Mouse (Mus musculus) liver, embryonic 15.5 days (tissue): ENCODE results near the gene Ing2. TPM values are rescaled to one million over a fixed set of nuclear protein-coding genes. Genes with fewer than 3 reads are reported as not detected.

Source experiments
- ATAC-seq: fragments of 200-750 bp; cut with Nextera tagmentation; 2 replicates; pipeline ENCODE4 v1.8.0; 2017; ENCODE audit warnings: moderate number of reproducible peaks, mild to moderate bottlenecking, moderate library complexity; ENCODE audit not compliant: insufficient read depth
- H3K27ac ChIP-seq: fragments of 300-500 bp; sonication (generic); replicated peaks from 2 replicates; pipeline ENCODE4 v1.5.1; 2015; ENCODE audit warnings: mild to moderate bottlenecking, inconsistent platforms
- H3K27me3 ChIP-seq: fragments of 300-500 bp; sonication (generic); 2 replicates; pipeline ENCODE4 v1.6.1; 2015; ENCODE audit warnings: mild to moderate bottlenecking, inconsistent platforms
- H3K36me3 ChIP-seq: fragments of 300-500 bp; sonication (generic); replicated peaks from 2 replicates; pipeline ENCODE4 v1.6.1; 2015; ENCODE audit warnings: moderate library complexity, mild to moderate bottlenecking, inconsistent platforms
- H3K4me1 ChIP-seq: fragments of 300-500 bp; sonication (generic); replicated peaks from 2 replicates; pipeline ENCODE4 v1.6.1; 2015; ENCODE audit warnings: inconsistent platforms
- H3K4me2 ChIP-seq: fragments of 300-500 bp; sonication (generic); 2 replicates; pipeline ENCODE4 v1.6.1; 2015; ENCODE audit warnings: moderate library complexity, mild to moderate bottlenecking, inconsistent platforms
- H3K4me3 ChIP-seq: fragments of 300-500 bp; sonication (generic); replicated peaks from 2 replicates; pipeline ENCODE4 v1.5.1; 2015; ENCODE audit warnings: mild to moderate bottlenecking, inconsistent platforms
- H3K9ac ChIP-seq: fragments of 300-500 bp; sonication (generic); 2 replicates; pipeline ENCODE4 v1.6.1; 2015; ENCODE audit warnings: moderate library complexity, mild to moderate bottlenecking, inconsistent platforms
- H3K9me3 ChIP-seq: fragments of 300-500 bp; sonication (generic); replicated peaks from 2 replicates; pipeline ENCODE4 v1.6.1; 2016; ENCODE audit warnings: inconsistent platforms
- WGBS: fragments of 180-500 bp; shearing (Covaris S2); methylation state at CpG from one replicate; pipeline ENCODE4 v1.1.7; 2015; ENCODE audit warnings: mixed read lengths; ENCODE audit not compliant: insufficient replicate concordance; 5-methylcytosine and 5-hydroxymethylcytosine counted together
- polyA plus RNA-seq: library from polyadenylated mRNA; unstranded; fragments of >200 nt; fragmentation: Nextera tagmentation; extraction: Ambion mirVana; gene quantifications from 2 replicates; pipeline ENCODE4 v1.2.1, GENCODE M21; 2015

The Ing2 gene
- polyA plus RNA-seq, 1 experiment from 2014 or later: 7.1 TPM

DNA sequence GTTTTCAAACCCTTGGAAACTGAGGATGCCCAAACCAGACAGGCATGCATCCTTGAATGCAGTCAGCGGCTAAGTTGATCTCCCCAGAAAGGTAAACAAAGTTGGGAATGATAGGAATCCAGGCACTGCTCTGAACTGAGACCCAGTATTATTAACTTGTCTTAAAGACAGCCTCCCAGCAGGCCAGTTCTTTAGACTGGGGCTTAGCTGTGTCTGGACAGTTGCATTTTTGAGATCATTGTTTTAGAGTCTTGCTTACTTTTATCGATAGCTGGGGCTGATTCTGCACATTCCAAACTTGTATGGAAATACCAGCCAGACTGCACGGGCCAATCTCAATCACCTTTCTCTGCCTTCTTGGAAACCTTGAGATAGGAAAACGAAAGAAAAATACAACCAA, 24.5 kb downstream of the Ing2 start:
- ATAC-seq: no peak
- 54% methylated on average over 4 of the region's 4 CpGs for WGBS

DNA sequence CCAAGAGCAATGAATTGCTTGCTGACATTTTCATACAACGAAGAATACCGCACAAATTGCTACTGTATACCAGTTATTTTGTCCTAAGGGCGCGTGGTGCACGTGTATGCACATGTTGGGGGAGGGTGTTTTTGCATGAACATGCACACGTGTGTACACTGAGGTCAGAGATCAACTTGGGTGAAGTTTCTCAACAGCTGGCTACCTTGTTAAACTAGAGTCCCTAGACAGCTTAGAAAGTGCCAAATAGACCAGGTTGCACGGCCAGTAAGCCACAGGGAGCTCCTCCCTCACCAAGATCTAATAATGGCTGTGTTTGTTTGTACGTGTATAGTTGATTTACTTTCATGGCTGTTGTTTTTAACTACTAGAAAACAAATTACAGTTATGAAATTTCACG, 25.8 kb downstream of the Ing2 start:
- WGBS: 65% methylated on average over 9 of the region's 9 CpGs
- Histone ChIP-seq H3K9me3 (no peaks in the 10 kb centered on the region), H3K4me1 (no peaks in the 10 kb centered on the region; the same call in 1 of the 2 replicates), H3K9ac (no peak overlapping the region), H3K27me3 (no peaks in the 10 kb centered on the region), H3K27ac (no peak overlapping the region), H3K36me3 (no peaks in the 10 kb centered on the region), H3K4me2 (no peak overlapping the region), H3K4me3 (no peak overlapping the region)
- ATAC-seq: no peak

More for the DNA sequence above, 24.5 kb downstream of the Ing2 start:
- Histone ChIP-seq H3K9me3 (no peaks in the 10 kb centered on the region), H3K4me1 (no peaks in the 10 kb centered on the region; the same call in 1 of the 2 replicates), H3K4me3 (no peak overlapping the region), H3K9ac (no peak overlapping the region), H3K4me2 (no peak overlapping the region), H3K27ac (no peak overlapping the region), H3K27me3 (no peaks in the 10 kb centered on the region), H3K36me3 (no peaks in the 10 kb centered on the region)

DNA sequence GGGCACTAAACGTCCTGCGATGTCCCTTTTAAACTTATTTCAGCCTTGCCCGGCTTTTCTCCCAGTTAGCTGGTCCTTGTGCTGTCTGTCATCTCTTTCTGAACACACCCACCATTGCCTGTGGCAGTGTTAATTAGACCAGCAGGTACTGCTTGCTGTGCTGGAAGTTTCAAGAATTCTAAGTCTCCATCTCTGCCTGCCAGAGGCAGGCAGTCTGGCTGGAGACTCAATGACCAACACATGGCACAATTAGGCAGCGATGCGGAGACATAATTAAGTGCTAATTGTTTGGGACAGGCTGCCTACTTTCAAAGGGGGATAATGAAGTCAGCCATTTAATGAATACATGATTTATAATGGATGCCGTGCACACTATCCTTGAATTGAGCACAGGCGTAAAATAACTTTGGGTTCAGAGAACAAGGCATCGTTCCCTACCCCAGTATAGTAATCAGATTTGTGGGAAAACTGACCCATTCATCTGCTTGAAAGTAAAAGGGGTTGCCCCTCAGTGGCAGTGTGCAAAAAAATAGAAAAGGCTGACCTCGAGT, 32.8 kb downstream of the Ing2 start:
- no peak for ATAC-seq
- Histone ChIP-seq H3K9ac (no peak overlapping the region), H3K36me3 (no peaks in the 10 kb centered on the region), H3K9me3 (peaks cover 5% of the 10 kb centered on the region; the same call in 1 of the 2 replicates), H3K27me3 (no peaks in the 10 kb centered on the region), H3K27ac (no peak overlapping the region), H3K4me1 (no peaks in the 10 kb centered on the region), H3K4me2 (no peak overlapping the region), H3K4me3 (no peak overlapping the region)
- WGBS: 74% methylated on average over 9 of the region's 9 CpGs

DNA sequence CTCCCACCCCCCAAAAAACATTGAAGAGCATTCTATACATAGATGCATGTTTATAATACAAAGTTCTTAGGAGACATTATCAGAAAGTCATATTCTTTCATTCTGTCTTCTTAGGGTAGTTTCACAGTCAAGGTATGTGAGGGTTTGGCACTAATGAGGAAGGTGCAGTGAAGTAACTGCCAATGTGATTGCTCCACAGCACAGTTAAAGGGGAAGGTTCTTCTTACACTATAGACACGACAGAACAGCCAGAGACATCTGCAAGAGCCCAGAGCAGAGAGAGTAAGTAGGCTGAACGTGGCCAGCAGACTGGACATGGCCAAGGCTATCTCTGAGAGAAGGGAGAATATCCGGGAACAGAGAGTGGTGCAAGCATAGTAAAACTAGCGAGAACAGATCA, 38.2 kb downstream of the Ing2 start:
- WGBS: 41% methylated on average over 4 of the region's 4 CpGs
- Histone ChIP-seq H3K4me3 (no peak overlapping the region), H3K9me3 (peaks cover 5% of the 10 kb centered on the region; the same call in 1 of the 2 replicates), H3K4me1 (no peaks in the 10 kb centered on the region), H3K27me3 (no peaks in the 10 kb centered on the region), H3K27ac (no peak overlapping the region), H3K9ac (no peak overlapping the region), H3K4me2 (no peak overlapping the region), H3K36me3 (no peaks in the 10 kb centered on the region)
- no peak for ATAC-seq

DNA sequence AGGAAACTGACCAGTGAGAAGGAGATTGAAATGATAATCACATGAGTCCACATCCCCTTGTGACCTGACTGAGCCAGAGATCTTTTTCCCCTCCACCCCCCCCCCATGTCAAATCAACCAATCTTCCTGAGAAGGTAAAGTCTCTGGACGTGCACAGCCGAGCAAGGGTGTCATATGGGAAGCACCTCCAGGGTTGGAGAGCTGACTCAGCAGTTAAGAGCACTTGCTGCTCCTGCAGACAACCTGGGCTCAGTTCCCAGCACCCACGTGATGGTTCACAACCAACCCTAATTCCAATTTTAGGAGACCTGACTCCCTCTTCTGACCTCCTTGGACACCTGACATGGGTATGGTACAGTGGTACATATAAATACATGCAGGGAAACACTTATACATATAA, 39.3 kb downstream of the Ing2 start:
- no peak overlapping the region for H3K27ac ChIP-seq

DNA sequence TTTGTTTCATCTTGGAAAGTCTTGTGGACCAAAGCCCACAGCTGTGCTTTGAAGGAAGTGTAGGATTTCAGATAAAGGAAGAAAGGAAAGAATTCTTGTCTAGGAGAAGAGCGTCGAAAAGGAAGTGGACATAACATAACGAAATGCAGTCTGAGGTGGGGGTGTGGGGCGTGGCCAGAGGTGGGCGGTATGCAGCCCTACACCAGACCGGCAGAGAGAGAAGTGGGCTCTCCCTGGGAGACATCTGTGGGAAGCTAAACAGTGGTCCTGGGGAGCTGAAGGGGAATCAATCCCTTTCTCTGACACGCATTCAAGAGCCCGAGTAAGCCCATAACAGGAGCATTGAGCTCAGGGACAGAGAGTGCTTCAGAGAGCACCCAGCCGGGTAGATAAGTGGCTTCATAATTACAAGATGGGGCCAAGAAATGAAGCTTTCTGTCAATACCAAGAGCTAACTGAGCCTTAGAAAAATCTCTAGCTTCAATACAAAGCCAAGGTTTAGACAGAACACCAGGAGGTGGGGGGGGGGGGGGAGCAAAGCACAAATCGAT, 40.5 kb downstream of the Ing2 start:
- no peaks in the 10 kb centered on the region for H3K4me1 ChIP-seq
- 31% methylated on average over 10 of the region's 10 CpGs for WGBS

More for the DNA sequence above, 39.3 kb downstream of the Ing2 start:
- no peaks in the 10 kb centered on the region for H3K27me3 ChIP-seq
- no peak overlapping the region for H3K4me3 ChIP-seq
- ATAC-seq: no peak
- no peak overlapping the region for H3K4me2 ChIP-seq
- no peaks in the 10 kb centered on the region for H3K9me3 ChIP-seq
- no peak overlapping the region for H3K9ac ChIP-seq
- no peaks in the 10 kb centered on the region for H3K4me1 ChIP-seq
- no peaks in the 10 kb centered on the region for H3K36me3 ChIP-seq
- WGBS: 59% methylated on average over 3 of the region's 3 CpGs

DNA sequence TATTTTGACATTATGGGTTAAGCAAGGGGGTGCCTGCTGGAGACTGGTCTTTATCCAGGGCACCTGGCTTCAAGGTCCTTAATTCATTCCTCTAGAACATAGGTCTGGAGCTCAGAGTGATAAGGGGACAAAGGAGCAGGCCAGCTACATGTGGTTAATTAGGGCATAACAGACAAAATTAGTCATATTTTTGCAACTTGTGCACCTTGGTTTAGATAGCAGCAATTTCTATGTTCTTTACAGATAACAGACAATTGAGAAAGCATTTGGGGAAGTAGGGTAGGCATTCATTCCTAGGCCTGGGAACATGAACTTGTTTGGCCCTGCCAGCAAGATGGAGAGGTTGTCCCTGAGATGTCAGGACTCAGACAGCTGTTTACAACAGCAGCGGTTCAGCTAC, 54.2 kb downstream of the Ing2 start:
- no peak for ATAC-seq

More for the DNA sequence above, 40.5 kb downstream of the Ing2 start:
- Histone ChIP-seq H3K4me3 (no peak overlapping the region), H3K9me3 (no peaks in the 10 kb centered on the region), H3K36me3 (no peaks in the 10 kb centered on the region), H3K27me3 (no peaks in the 10 kb centered on the region), H3K27ac (no peak overlapping the region), H3K4me2 (no peak overlapping the region), H3K9ac (no peak overlapping the region)
- ATAC-seq: no peak

More for the DNA sequence above, 54.2 kb downstream of the Ing2 start:
- WGBS: 85% methylated on average over 1 of the region's 1 CpGs
- no peak overlapping the region for H3K4me2 ChIP-seq
- H3K27ac ChIP-seq: no peak overlapping the region
- H3K4me3 ChIP-seq: no peak overlapping the region
- H3K9ac ChIP-seq: no peak overlapping the region
- no peaks in the 10 kb centered on the region for H3K9me3 ChIP-seq
- H3K4me1 ChIP-seq: no peaks in the 10 kb centered on the region
- H3K27me3 ChIP-seq: no peaks in the 10 kb centered on the region
- H3K36me3 ChIP-seq: no peaks in the 10 kb centered on the region

Other genes with a start within 250 kb of the Ing2 start
- gene Stox2, start 229.2 kb downstream of the Ing2 start, polyA plus RNA-seq: 0.35 and 0.41 TPM in 2 replicates
- gene Trappc11, start 142.1 kb downstream of the Ing2 start, polyA plus RNA-seq: 12.7 and 12.8 TPM in 2 replicates
- 17.1 and 19.3 TPM in 2 replicates for gene Rwdd4a, start 141.9 kb downstream of the Ing2 start, polyA plus RNA-seq
- 12.8 and 13.4 TPM in 2 replicates for gene Cdkn2aip, start 38.4 kb upstream of the Ing2 start, polyA plus RNA-seq
- not detected in 2 replicates for gene Cldn24, start 146.6 kb upstream of the Ing2 start, polyA plus RNA-seq
- not detected in 2 replicates for gene Cldn22, start 148.9 kb upstream of the Ing2 start, polyA plus RNA-seq